Mouse (Mus musculus) olfactory bulb, adult 2 months (tissue): ENCODE data around the gene Tfcp2l1.

ENCODE experiments used
- CTCF ChIP-seq: fragments of 200-500 bp; IDR thresholded peaks from 2 replicates; pipeline ENCODE4 v1.5.1; 2012; ENCODE audit warnings: low read depth, mild to moderate bottlenecking, low read length, moderate library complexity; ENCODE audit not compliant: insufficient read depth
- POLR2A ChIP-seq: fragments of 200-500 bp; IDR thresholded peaks from 2 replicates; pipeline ENCODE4 v1.6.1; 2012; ENCODE audit warnings: mild to moderate bottlenecking, low read depth, low read length, moderate library complexity; ENCODE audit not compliant: insufficient read depth

GRCm38 (mm10) chr1:118613631-118614183 lies 14.0 kb upstream of the Tfcp2l1 start:
- TF ChIP-seq CTCF (no peak), POLR2A (no peak)
